Mouse (Mus musculus): ENCODE results near the gene Ube3b. TPM values are rescaled to one million over a fixed set of nuclear protein-coding genes. Genes with fewer than 3 reads are reported as not detected.

Ube3b gene
- polyA plus RNA-seq, 1 experiment from 2014 or later = 48.4 TPM

DNA sequence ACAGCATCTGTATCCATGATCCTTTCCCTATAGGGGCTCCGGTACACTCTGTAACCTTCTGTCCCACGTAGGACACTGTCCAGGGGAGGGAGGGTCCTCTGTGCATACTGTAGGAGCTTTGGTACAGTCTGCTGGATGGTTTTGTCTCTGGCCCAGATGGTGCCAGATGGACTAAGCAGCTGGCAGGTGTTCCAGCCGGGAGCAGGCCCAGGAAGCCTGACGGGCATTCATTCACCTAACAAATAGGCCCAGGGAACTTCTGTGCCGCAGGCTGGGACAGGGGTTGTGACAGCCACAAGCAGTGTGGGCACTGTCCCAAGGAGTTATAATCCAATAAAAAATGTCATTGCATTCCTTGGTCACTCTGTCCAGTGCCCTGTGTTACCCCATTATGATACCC lies 43.6 kb downstream of the Ube3b start:
- no peak overlapping the region for H3K9ac ChIP-seq (ENCODE audit: low read length)
- no peaks in the 10 kb centered on the region for H3K9me3 ChIP-seq (ENCODE audit: control insufficient read depth, low read length)
- DNase-seq (ENCODE audit: low spot score) (no peak), ATAC-seq (ENCODE audit: insufficient number of reproducible peaks, low FRiP score, low TSS enrichment, low read depth) (no peak)
- H3K27me3 ChIP-seq (ENCODE audit: control insufficient read depth, insufficient read depth, low read length) = no peaks in the 10 kb centered on the region
- H3K27ac ChIP-seq (replicated peaks; ENCODE audit: low read depth, low read length) = no peak overlapping the region
- no peak overlapping the region for H3K4me2 ChIP-seq (ENCODE audit: low read depth, severe bottlenecking)
- WGBS = 88% methylated on average over 5 of the region's 5 CpGs
- H3K36me3 ChIP-seq (ENCODE audit: control insufficient read depth, insufficient read depth, low read length) = peaks cover 12% of the 10 kb centered on the region
- 0 out of 2 replicates have a peak, but pooled peaks cover 3% of the 10 kb centered on the region for H3K4me1 ChIP-seq (ENCODE audit: control insufficient read depth, insufficient read depth, low read length)
- H3K4me3 ChIP-seq (ENCODE audit: low read depth, low read length) = no peak overlapping the region

DNA sequence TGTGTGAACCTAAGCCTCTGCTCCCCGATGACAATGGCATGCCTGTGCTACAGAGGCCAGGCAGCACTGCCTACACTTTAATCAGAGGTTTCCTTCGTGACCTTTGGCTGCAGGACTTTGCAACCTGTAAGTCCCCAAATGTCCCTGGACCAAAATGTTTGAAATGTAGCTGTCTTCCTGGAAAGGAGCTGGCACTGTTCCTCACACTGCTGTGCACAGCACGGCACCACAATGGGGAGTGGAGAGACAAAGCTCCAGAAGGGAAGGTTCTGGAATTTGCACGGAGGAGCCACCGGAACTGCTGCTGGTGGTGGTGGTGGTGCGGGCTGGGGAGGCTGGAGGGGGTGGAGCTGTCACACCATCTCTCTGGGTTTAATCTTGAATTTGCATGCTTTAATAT lies 46.3 kb downstream of the Ube3b start:
- no peak overlapping the region for H3K4me2 ChIP-seq (ENCODE audit: low read depth, severe bottlenecking)
- no peaks in the 10 kb centered on the region for H3K36me3 ChIP-seq (ENCODE audit: control insufficient read depth, insufficient read depth, low read length)
- no peaks in the 10 kb centered on the region for H3K9me3 ChIP-seq (ENCODE audit: control insufficient read depth, low read length)
- 81% methylated on average over 6 of the region's 6 CpGs for WGBS
- no peak for DNase-seq (ENCODE audit: low spot score)
- 0 out of 2 replicates have a peak, but pooled peaks cover 3% of the 10 kb centered on the region for H3K4me1 ChIP-seq (ENCODE audit: control insufficient read depth, insufficient read depth, low read length)
- H3K27ac ChIP-seq (replicated peaks; ENCODE audit: low read depth, low read length) = no peak overlapping the region
- H3K27me3 ChIP-seq (ENCODE audit: control insufficient read depth, insufficient read depth, low read length) = no peaks in the 10 kb centered on the region
- H3K9ac ChIP-seq (ENCODE audit: low read length) = no peak overlapping the region
- H3K4me3 ChIP-seq (ENCODE audit: low read depth, low read length) = no peak overlapping the region
- no peak for ATAC-seq (ENCODE audit: insufficient number of reproducible peaks, low FRiP score, low TSS enrichment, low read depth)

DNA sequence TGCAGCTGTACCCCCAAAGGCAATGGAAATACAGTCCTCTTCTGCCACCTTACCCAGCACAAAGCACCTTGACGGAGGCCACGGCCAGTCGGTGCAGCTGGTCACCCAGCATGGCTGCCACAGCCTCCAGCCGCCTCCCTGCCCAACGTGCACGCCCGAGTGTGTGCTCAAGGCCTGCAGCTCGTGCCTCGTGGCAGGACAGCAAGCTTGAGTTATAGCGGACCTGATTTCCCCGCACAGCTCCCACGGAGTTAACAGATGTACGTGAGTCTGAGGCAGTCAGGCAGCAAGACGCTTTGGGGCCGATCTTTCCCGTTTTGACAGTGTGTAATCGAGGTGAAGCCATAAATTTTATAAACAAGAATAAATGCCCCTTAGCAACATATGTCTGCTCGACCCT lies 48.2 kb downstream of the Ube3b start:
- Histone ChIP-seq H3K4me2 (ENCODE audit: low read depth, severe bottlenecking) (no peak overlapping the region), H3K27me3 (ENCODE audit: control insufficient read depth, insufficient read depth, low read length) (no peaks in the 10 kb centered on the region), H3K9me3 (ENCODE audit: control insufficient read depth, low read length) (no peaks in the 10 kb centered on the region), H3K36me3 (ENCODE audit: control insufficient read depth, insufficient read depth, low read length) (no peaks in the 10 kb centered on the region), H3K4me3 (ENCODE audit: low read depth, low read length) (no peak overlapping the region), H3K9ac (ENCODE audit: low read length) (no peak overlapping the region), H3K27ac (replicated peaks; ENCODE audit: low read depth, low read length) (no peak overlapping the region), H3K4me1 (ENCODE audit: control insufficient read depth, insufficient read depth, low read length) (0 out of 2 replicates have a peak, but pooled peaks cover 3% of the 10 kb centered on the region)
- no peak for ATAC-seq (ENCODE audit: insufficient number of reproducible peaks, low FRiP score, low TSS enrichment, low read depth)
- no peak for DNase-seq (ENCODE audit: low spot score)
- 56% methylated on average over 18 of the region's 18 CpGs for WGBS

- Histone ChIP-seq H3K4me3 (ENCODE audit: low read depth, low read length) (no peak overlapping the region), H3K27ac (replicated peaks; ENCODE audit: low read depth, low read length) (no peak overlapping the region), H3K9me3 (ENCODE audit: control insufficient read depth, low read length) (no peaks in the 10 kb centered on the region), H3K9ac (ENCODE audit: low read length) (no peak overlapping the region), H3K4me1 (ENCODE audit: control insufficient read depth, insufficient read depth, low read length) (0 out of 2 replicates have a peak, but pooled peaks cover 3% of the 10 kb centered on the region), H3K36me3 (ENCODE audit: control insufficient read depth, insufficient read depth, low read length) (no peaks in the 10 kb centered on the region), H3K27me3 (ENCODE audit: control insufficient read depth, insufficient read depth, low read length) (no peaks in the 10 kb centered on the region), H3K4me2 (ENCODE audit: low read depth, severe bottlenecking) (no peak overlapping the region)
- DNase-seq (ENCODE audit: low spot score) (no peak), ATAC-seq (ENCODE audit: insufficient number of reproducible peaks, low FRiP score, low TSS enrichment, low read depth) (no peak)
- 87% methylated on average over 7 of the region's 7 CpGs for WGBS
These were observed 49.4 kb downstream of the Ube3b start for GRCm38 (mm10) chr5:114429781-114430180.

DNA sequence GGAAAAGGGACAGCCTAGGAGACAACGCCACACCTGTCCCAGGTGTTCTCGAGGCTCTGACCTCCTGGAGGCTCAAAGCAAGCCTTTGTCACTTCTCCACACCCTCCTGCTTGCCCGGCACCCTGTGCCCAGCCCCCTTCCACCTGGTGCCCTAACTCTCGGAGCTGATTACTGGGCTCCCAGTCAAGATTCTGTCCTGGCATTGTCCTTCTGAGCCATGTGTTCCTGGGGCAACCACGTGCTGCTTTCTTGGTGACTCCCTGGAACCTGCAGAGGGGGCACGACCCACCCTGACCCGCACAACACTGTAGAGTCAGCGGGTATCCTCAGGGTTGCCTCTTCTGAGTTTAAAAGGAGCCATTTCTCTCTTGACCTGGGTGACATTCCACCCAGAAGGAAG lies 54.0 kb downstream of the Ube3b start:
- H3K9ac ChIP-seq (ENCODE audit: low read length) = no peak overlapping the region
- H3K9me3 ChIP-seq (ENCODE audit: control insufficient read depth, low read length) = no peaks in the 10 kb centered on the region
- H3K27me3 ChIP-seq (ENCODE audit: control insufficient read depth, insufficient read depth, low read length) = no peaks in the 10 kb centered on the region
- H3K36me3 ChIP-seq (ENCODE audit: control insufficient read depth, insufficient read depth, low read length) = peaks cover 2% of the 10 kb centered on the region; the same call in 1 of the 2 replicates
- DNase-seq (ENCODE audit: low spot score) = no peak
- WGBS = 91% methylated on average over 8 of the region's 8 CpGs
- ATAC-seq (ENCODE audit: insufficient number of reproducible peaks, low FRiP score, low TSS enrichment, low read depth) = no peak
- no peak overlapping the region for H3K4me3 ChIP-seq (ENCODE audit: low read depth, low read length)
- H3K27ac ChIP-seq (replicated peaks; ENCODE audit: low read depth, low read length) = no peak overlapping the region
- no peaks in the 10 kb centered on the region for H3K4me1 ChIP-seq (ENCODE audit: control insufficient read depth, insufficient read depth, low read length)
- H3K4me2 ChIP-seq (ENCODE audit: low read depth, severe bottlenecking) = no peak overlapping the region

DNA sequence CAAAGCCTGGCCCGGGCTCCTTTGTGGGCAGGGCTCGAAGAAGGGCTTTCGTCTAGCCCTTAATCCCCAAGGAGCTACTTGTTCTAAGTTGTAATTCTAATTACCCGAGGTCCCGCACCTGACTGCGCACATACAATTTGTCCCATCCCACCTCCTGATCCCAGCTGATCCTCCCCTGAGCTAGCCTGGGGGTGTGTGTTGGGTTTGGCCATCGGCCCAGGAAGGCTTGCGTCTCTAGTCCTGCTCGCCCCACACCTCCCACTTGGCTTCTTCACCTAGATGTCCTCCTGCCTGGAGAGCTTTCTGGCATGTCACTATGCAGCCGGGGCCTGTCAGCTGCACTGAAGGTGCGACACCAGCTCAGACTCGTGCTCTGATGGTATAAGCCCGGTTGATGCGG lies 55.2 kb downstream of the Ube3b start:
- Histone ChIP-seq H3K4me1 (ENCODE audit: control insufficient read depth, insufficient read depth, low read length) (no peaks in the 10 kb centered on the region), H3K4me2 (ENCODE audit: low read depth, severe bottlenecking) (no peak overlapping the region), H3K27me3 (ENCODE audit: control insufficient read depth, insufficient read depth, low read length) (no peaks in the 10 kb centered on the region), H3K36me3 (ENCODE audit: control insufficient read depth, insufficient read depth, low read length) (peaks cover 2% of the 10 kb centered on the region; the same call in 1 of the 2 replicates), H3K4me3 (ENCODE audit: low read depth, low read length) (no peak overlapping the region), H3K9me3 (ENCODE audit: control insufficient read depth, low read length) (no peaks in the 10 kb centered on the region), H3K9ac (ENCODE audit: low read length) (no peak overlapping the region), H3K27ac (replicated peaks; ENCODE audit: low read depth, low read length) (no peak overlapping the region)
- WGBS = 92% methylated on average over 14 of the region's 14 CpGs
- DNase-seq (ENCODE audit: low spot score) (no peak), ATAC-seq (ENCODE audit: insufficient number of reproducible peaks, low FRiP score, low TSS enrichment, low read depth) (no peak)

GRCm38 (mm10) chr5:114443566-114444367 lies 63.4 kb downstream of the Ube3b start, which contains the start of the genes Mmab and Mvk:
Gene Mmab, minus strand, starts transcription at chr5:114444060.
Gene Mvk, plus strand, starts transcription at chr5:114444269.
- peaks cover 5% of the 10 kb centered on the region; the same call in 1 of the 2 replicates for H3K4me1 ChIP-seq (ENCODE audit: control insufficient read depth, insufficient read depth, low read length)
- peak within 1 kb of the TSS; percentile 76 for H3K4me3 ChIP-seq (ENCODE audit: low read depth, low read length)
- H3K4me2 ChIP-seq (ENCODE audit: low read depth, severe bottlenecking) = peak within 1 kb of the TSS; percentile 75
- no peaks in the 10 kb centered on the region for H3K27me3 ChIP-seq (ENCODE audit: control insufficient read depth, insufficient read depth, low read length)
- H3K27ac ChIP-seq (replicated peaks; ENCODE audit: low read depth, low read length) = no peak within 1 kb of the TSS
- DNase-seq (ENCODE audit: low spot score) (peak; percentile 99), ATAC-seq (ENCODE audit: insufficient number of reproducible peaks, low FRiP score, low TSS enrichment, low read depth) (peak; percentile 99)
- WGBS = 2% methylated on average over 43 of the region's 43 CpGs
- peaks cover 5% of the 10 kb centered on the region; the same call in 1 of the 2 replicates for H3K36me3 ChIP-seq (ENCODE audit: control insufficient read depth, insufficient read depth, low read length)
- H3K9ac ChIP-seq (ENCODE audit: low read length) = peak within 1 kb of the TSS; percentile 72
- no peaks in the 10 kb centered on the region for H3K9me3 ChIP-seq (ENCODE audit: control insufficient read depth, low read length)

- Histone ChIP-seq H3K27ac (replicated peaks; ENCODE audit: low read depth, low read length) (no peak overlapping the region), H3K4me1 (ENCODE audit: control insufficient read depth, insufficient read depth, low read length) (peaks cover 5% of the 10 kb centered on the region; the same call in 1 of the 2 replicates), H3K9me3 (ENCODE audit: control insufficient read depth, low read length) (no peaks in the 10 kb centered on the region), H3K4me3 (ENCODE audit: low read depth, low read length) (peak overlapping the region; percentile 76), H3K36me3 (ENCODE audit: control insufficient read depth, insufficient read depth, low read length) (peaks cover 4% of the 10 kb centered on the region; the same call in 1 of the 2 replicates), H3K27me3 (ENCODE audit: control insufficient read depth, insufficient read depth, low read length) (no peaks in the 10 kb centered on the region), H3K9ac (ENCODE audit: low read length) (peak overlapping the region; percentile 72), H3K4me2 (ENCODE audit: low read depth, severe bottlenecking) (peak overlapping the region; percentile 75)
- WGBS = under 1% methylated on average over 21 of the region's 21 CpGs
- DNase-seq (ENCODE audit: low spot score) (no peak), ATAC-seq (ENCODE audit: insufficient number of reproducible peaks, low FRiP score, low TSS enrichment, low read depth) (0 out of 2 replicates have a peak, but pooled peaks have one; percentile 37)
These were observed 63.9 kb downstream of the Ube3b start for GRCm38 (mm10) chr5:114444368-114444692.
